Mouse (Mus musculus): ENCODE results near the gene Mrnip. TPM values are rescaled to one million over a fixed set of nuclear protein-coding genes. Genes with fewer than 3 reads are reported as not detected.

Gene Mrnip
- polyA plus RNA-seq, 2 experiments = 16.8 to 17.6 TPM

DNA sequence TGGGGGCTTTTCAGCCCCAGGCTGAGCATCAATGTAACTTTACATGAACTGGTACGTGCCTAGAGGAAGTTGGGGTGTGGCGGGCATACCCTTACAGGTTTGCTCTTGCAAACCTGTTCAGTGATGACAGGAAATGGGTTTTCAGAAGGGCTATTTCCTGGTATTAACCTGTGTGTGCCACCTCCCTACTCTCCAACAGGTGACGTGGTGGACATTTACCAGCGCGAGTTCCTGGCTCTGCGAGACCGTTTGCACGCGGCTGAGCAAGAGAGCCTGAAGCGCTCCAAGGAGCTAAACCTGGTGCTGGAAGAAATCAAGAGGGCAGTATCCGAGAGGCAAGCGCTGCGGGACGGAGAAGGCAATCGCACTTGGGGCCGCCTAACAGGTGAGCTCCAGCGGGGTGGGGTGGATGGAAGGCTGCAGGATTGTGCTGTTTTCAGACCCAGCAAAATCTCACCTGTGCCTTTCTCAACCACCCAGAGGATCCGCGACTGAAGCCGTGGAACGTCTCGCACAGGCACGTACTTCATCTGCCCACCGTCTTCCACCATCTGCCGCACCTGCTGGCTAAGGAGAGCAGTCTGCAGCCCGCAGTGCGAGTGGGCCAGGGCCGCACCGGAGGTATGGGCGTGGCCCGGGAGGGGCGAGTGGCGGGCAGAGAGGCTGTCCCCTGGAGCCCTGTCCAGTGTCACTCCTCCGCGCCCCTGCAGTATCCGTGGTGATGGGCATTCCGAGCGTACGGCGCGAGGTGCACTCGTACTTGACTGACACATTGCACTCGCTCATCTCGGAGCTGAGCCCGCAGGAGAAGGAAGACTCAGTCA, 56.4 kb downstream of the Mrnip start:
- Histone ChIP-seq H3K9ac (ENCODE audit: low read depth, low read length, severe bottlenecking) (no peak overlapping the region), H3K27ac (replicated peaks; ENCODE audit: low read depth, low read length) (no peak overlapping the region), H3K4me2 (replicated peaks; ENCODE audit: low read depth, low read length, severe bottlenecking) (peak overlapping the region; percentile 44; the same call in 1 of the 2 replicates), H3K4me1 (ENCODE audit: control insufficient read depth, insufficient read depth, low read length) (peaks cover 24% of the 10 kb centered on the region), H3K27me3 (ENCODE audit: control insufficient read depth, insufficient read depth, low read length) (no peaks in the 10 kb centered on the region; the same call in 1 of the 2 replicates), H3K9me3 (ENCODE audit: control insufficient read depth, low read length) (no peaks in the 10 kb centered on the region), H3K4me3 (replicated peaks; ENCODE audit: low read length) (peak overlapping the region; percentile 15), H3K36me3 (ENCODE audit: control insufficient read depth, insufficient read depth, low read length) (peaks cover 45% of the 10 kb centered on the region)
- TF ChIP-seq POLR2A (IDR thresholded peaks at IDR 0.05; ENCODE audit: borderline replicate concordance, extremely low read depth, insufficient read depth, insufficient read length) = no peak
- ATAC-seq (ENCODE audit: low FRiP score, low read depth) (no peak), DNase-seq (ENCODE audit: low spot score) (no peak)
- WGBS = 27% methylated on average over 45 of the region's 45 CpGs

GRCm38 (mm10) chr11:50231411-50231810, 57.2 kb downstream of the Mrnip start:
- ATAC-seq (ENCODE audit: low FRiP score, low read depth) (no peak), DNase-seq (ENCODE audit: low spot score) (peak; percentile 88)
- TF ChIP-seq POLR2A (IDR thresholded peaks at IDR 0.05; ENCODE audit: borderline replicate concordance, extremely low read depth, insufficient read depth, insufficient read length) = no peak
- peaks cover 45% of the 10 kb centered on the region for H3K36me3 ChIP-seq (ENCODE audit: control insufficient read depth, insufficient read depth, low read length)
- H3K4me3 ChIP-seq (replicated peaks; ENCODE audit: low read length) = no peak overlapping the region
- peaks cover 23% of the 10 kb centered on the region for H3K4me1 ChIP-seq (ENCODE audit: control insufficient read depth, insufficient read depth, low read length)
- H3K4me2 ChIP-seq (replicated peaks; ENCODE audit: low read depth, low read length, severe bottlenecking) = 0 out of 2 replicates have a peak overlapping the region, but pooled peaks have one; percentile 44
- no peak overlapping the region for H3K27ac ChIP-seq (replicated peaks; ENCODE audit: low read depth, low read length)
- H3K27me3 ChIP-seq (ENCODE audit: control insufficient read depth, insufficient read depth, low read length) = no peaks in the 10 kb centered on the region; the same call in 1 of the 2 replicates
- no peak overlapping the region for H3K9ac ChIP-seq (ENCODE audit: low read depth, low read length, severe bottlenecking)
- WGBS = 20% methylated on average over 8 of the region's 8 CpGs
- no peaks in the 10 kb centered on the region for H3K9me3 ChIP-seq (ENCODE audit: control insufficient read depth, low read length)

- no peak for ATAC-seq (ENCODE audit: low FRiP score, low read depth)
- 92% methylated on average over 13 of the region's 13 CpGs for WGBS
- Histone ChIP-seq H3K4me2 (replicated peaks; ENCODE audit: low read depth, low read length, severe bottlenecking) (no peak overlapping the region), H3K9ac (ENCODE audit: low read depth, low read length, severe bottlenecking) (no peak overlapping the region), H3K4me3 (replicated peaks; ENCODE audit: low read length) (no peak overlapping the region), H3K36me3 (ENCODE audit: control insufficient read depth, insufficient read depth, low read length) (peaks cover 45% of the 10 kb centered on the region), H3K4me1 (ENCODE audit: control insufficient read depth, insufficient read depth, low read length) (peaks cover 16% of the 10 kb centered on the region), H3K9me3 (ENCODE audit: control insufficient read depth, low read length) (no peaks in the 10 kb centered on the region), H3K27me3 (ENCODE audit: control insufficient read depth, insufficient read depth, low read length) (peaks cover 12% of the 10 kb centered on the region), H3K27ac (replicated peaks; ENCODE audit: low read depth, low read length) (no peak overlapping the region)
- no peak for TF ChIP-seq POLR2A (IDR thresholded peaks at IDR 0.05; ENCODE audit: borderline replicate concordance, extremely low read depth, insufficient read depth, insufficient read length)
- no peak for DNase-seq (ENCODE audit: low spot score)
These were observed 58.8 kb downstream of the Mrnip start for GRCm38 (mm10) chr11:50233022-50233421.

DNA sequence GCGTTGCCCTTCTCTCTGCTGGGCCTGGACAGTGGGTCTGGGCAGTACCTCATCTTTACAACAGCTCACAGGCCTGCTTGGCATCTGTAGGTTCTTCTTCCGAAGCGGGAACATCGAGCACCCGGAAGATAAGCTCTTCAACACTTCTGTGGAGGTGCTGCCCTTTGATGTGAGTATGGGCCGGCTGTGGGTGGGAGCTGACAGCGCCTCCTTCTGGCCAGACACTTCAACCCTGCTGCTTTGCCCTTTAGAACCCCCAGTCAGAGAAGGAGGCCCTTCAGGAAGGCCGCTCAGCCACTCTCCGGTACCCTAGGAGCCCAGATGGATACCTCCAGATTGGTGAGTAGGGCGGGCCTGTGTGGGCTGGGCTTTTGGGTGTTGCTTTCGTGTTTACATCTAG, 59.7 kb downstream of the Mrnip start:
- TF ChIP-seq POLR2A (IDR thresholded peaks at IDR 0.05; ENCODE audit: borderline replicate concordance, extremely low read depth, insufficient read depth, insufficient read length) = no peak
- WGBS = 86% methylated on average over 11 of the region's 11 CpGs

GRCm38 (mm10) chr11:50234606-50235005, 60.4 kb downstream of the Mrnip start:
- Histone ChIP-seq H3K4me1 (ENCODE audit: control insufficient read depth, insufficient read depth, low read length) (peaks cover 10% of the 10 kb centered on the region), H3K4me3 (replicated peaks; ENCODE audit: low read length) (no peak overlapping the region), H3K9me3 (ENCODE audit: control insufficient read depth, low read length) (no peaks in the 10 kb centered on the region), H3K9ac (ENCODE audit: low read depth, low read length, severe bottlenecking) (no peak overlapping the region), H3K27ac (replicated peaks; ENCODE audit: low read depth, low read length) (no peak overlapping the region), H3K36me3 (ENCODE audit: control insufficient read depth, insufficient read depth, low read length) (peaks cover 45% of the 10 kb centered on the region), H3K4me2 (replicated peaks; ENCODE audit: low read depth, low read length, severe bottlenecking) (no peak overlapping the region), H3K27me3 (ENCODE audit: control insufficient read depth, insufficient read depth, low read length) (peaks cover 16% of the 10 kb centered on the region)
- no peak for TF ChIP-seq POLR2A (IDR thresholded peaks at IDR 0.05; ENCODE audit: borderline replicate concordance, extremely low read depth, insufficient read depth, insufficient read length)
- 93% methylated on average over 25 of the region's 25 CpGs for WGBS
- DNase-seq (ENCODE audit: low spot score) = no peak
- ATAC-seq (ENCODE audit: low FRiP score, low read depth) = no peak

More for the DNA sequence above, 59.7 kb downstream of the Mrnip start:
- no peaks in the 10 kb centered on the region for H3K9me3 ChIP-seq (ENCODE audit: control insufficient read depth, low read length)
- H3K4me1 ChIP-seq (ENCODE audit: control insufficient read depth, insufficient read depth, low read length) = peaks cover 10% of the 10 kb centered on the region
- no peak overlapping the region for H3K27ac ChIP-seq (replicated peaks; ENCODE audit: low read depth, low read length)
- H3K36me3 ChIP-seq (ENCODE audit: control insufficient read depth, insufficient read depth, low read length) = peaks cover 45% of the 10 kb centered on the region
- H3K4me3 ChIP-seq (replicated peaks; ENCODE audit: low read length) = no peak overlapping the region
- peaks cover 16% of the 10 kb centered on the region for H3K27me3 ChIP-seq (ENCODE audit: control insufficient read depth, insufficient read depth, low read length)
- ATAC-seq (ENCODE audit: low FRiP score, low read depth) (no peak), DNase-seq (ENCODE audit: low spot score) (no peak)
- no peak overlapping the region for H3K9ac ChIP-seq (ENCODE audit: low read depth, low read length, severe bottlenecking)
- H3K4me2 ChIP-seq (replicated peaks; ENCODE audit: low read depth, low read length, severe bottlenecking) = no peak overlapping the region
